Mouse (Mus musculus) kidney, embryonic 14.5 days (tissue): ENCODE results near the gene Rfxank. TPM values are rescaled to one million over a fixed set of nuclear protein-coding genes. Genes with fewer than 3 reads are reported as not detected.

Experiments used
- ATAC-seq: fragments of 200-750 bp; cut with Nextera tagmentation; 2 replicates; pipeline ENCODE4 v1.8.0; 2017; ENCODE audit warnings: moderate number of reproducible peaks, mild to moderate bottlenecking, moderate TSS enrichment, moderate library complexity; ENCODE audit not compliant: low FRiP score, low TSS enrichment
- H3K27ac ChIP-seq: fragments of 300-500 bp; sonication (generic); 2 replicates; pipeline ENCODE4 v1.5.1; 2014; ENCODE audit warnings: low read depth, mild to moderate bottlenecking, low read length, moderate library complexity, mixed read lengths
- H3K27me3 ChIP-seq: fragments of 300-500 bp; sonication (generic); 2 replicates; pipeline ENCODE4 v1.6.1; 2014; ENCODE audit warnings: mild to moderate bottlenecking, low read length; ENCODE audit not compliant: control insufficient read depth, insufficient read depth
- H3K36me3 ChIP-seq: fragments of 300-500 bp; sonication (generic); 2 replicates; pipeline ENCODE4 v1.6.1; 2014; ENCODE audit warnings: low read length, mixed read lengths; ENCODE audit not compliant: control insufficient read depth, insufficient read depth
- H3K4me1 ChIP-seq: fragments of 300-500 bp; sonication (generic); 2 replicates; pipeline ENCODE4 v1.6.1; 2014; ENCODE audit warnings: low read length, mixed read lengths; ENCODE audit not compliant: control insufficient read depth, insufficient read depth
- H3K4me2 ChIP-seq: fragments of 300-500 bp; sonication (generic); replicated peaks from 2 replicates; pipeline ENCODE4 v1.6.1; 2014; ENCODE audit warnings: low read depth, mild to moderate bottlenecking, low read length
- H3K4me3 ChIP-seq: fragments of 300-500 bp; sonication (generic); 2 replicates; pipeline ENCODE4 v1.5.1; 2014; ENCODE audit warnings: mild to moderate bottlenecking, low read length
- H3K9ac ChIP-seq: fragments of 300-500 bp; sonication (generic); 2 replicates; pipeline ENCODE4 v1.6.1; 2014; ENCODE audit warnings: low read depth, mild to moderate bottlenecking, low read length, moderate library complexity
- H3K9me3 ChIP-seq: fragments of 300-500 bp; sonication (generic); 2 replicates; pipeline ENCODE4 v1.6.1; 2016; ENCODE audit warnings: low read length; ENCODE audit not compliant: control insufficient read depth
- WGBS: fragments of 180-500 bp; shearing (Covaris S2); extraction: QIAGEN DNeasy Blood & Tissue Kit; methylation state at CpG from one replicate; pipeline ENCODE4 v1.1.7; 2014; 5-methylcytosine and 5-hydroxymethylcytosine counted together
- polyA plus RNA-seq: library from polyadenylated mRNA; unstranded; fragments of >200 nt; fragmentation: Nextera tagmentation; extraction: Ambion mirVana; gene quantifications from 2 replicates; pipeline ENCODE4 v1.2.1, GENCODE M21; 2014

Gene Rfxank
- polyA plus RNA-seq, 1 experiment from 2014 or later: 18.6 TPM

DNA sequence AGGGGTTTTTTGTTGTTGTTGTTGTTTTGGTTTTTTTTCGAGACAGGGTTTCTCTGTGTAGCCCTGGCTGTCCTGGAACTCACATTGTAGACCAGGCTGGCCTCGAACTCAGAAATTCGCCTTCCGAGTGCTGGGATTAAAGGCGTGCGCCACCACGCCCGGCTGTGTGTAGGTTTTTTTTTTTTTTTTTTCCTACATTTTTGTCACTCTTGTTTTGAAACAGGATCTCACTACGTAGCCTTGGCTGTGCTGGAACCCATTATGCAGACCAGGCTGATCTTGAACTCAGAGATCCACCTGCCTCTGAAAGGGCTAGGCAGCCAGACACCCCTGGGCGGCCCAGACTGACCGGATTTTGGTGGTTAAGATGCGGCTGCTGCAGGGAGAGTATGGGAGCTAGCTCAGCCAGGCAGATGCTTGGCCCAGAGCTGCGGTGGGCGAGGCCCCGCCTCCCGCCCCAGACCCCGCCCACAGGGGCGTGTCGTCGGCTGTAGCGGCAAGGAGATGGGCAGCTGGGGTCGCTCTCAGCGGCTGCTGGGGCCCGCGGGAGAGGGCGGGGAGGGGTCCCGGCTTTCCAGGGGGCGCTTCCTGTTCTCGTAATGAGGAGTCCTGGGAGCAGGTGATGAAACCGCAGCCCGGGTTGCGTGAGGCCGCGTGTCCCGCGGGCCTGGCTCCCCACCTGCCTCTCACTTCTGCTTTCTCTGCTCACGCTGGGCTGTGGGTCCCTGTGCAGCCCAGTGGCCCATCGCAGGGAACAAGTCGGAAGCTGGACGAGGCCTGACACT lies 19.3 kb upstream of the Rfxank start:
- H3K27ac ChIP-seq: no peak overlapping the region

DNA sequence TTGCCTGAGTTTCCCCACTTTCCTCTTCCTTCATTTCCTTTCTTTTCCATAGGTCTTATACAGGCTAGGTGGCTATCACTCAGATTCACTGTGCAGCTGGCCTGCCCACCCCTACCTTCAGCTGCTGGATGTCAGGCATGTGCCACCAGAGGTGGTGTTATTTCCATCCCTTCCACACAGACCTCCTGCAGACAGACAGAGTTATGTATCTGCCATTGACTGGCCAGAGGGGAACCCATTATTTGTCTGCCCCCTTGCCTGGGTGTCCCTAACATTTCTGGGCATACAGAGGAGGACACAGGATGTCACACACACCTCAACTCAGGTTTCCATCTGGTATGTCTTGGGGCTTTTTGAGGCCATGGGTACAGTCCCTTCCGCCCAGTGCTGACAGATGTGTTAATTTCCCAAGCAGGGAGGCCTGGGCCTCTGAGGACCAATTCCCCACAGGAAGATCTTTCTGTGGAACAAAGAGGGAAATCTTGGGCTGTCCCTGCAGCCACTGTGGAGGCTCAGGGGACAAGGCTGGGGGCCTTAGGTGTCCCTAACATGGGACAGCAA lies 18.4 kb upstream of the Rfxank start:
- 92% methylated on average over 1 of the region's 1 CpGs for WGBS
- ATAC-seq: no peak
- no peak overlapping the region for H3K27ac ChIP-seq
- H3K9me3 ChIP-seq: no peaks in the 10 kb centered on the region
- no peak overlapping the region for H3K9ac ChIP-seq
- no peaks in the 10 kb centered on the region for H3K27me3 ChIP-seq
- H3K4me3 ChIP-seq: no peak overlapping the region
- no peaks in the 10 kb centered on the region for H3K36me3 ChIP-seq
- H3K4me2 ChIP-seq: no peak overlapping the region
- no peaks in the 10 kb centered on the region for H3K4me1 ChIP-seq

More for the DNA sequence above, 19.3 kb upstream of the Rfxank start:
- Histone ChIP-seq H3K9ac (peak overlapping the region; percentile 32), H3K4me2 (peak overlapping the region; percentile 52), H3K4me3 (peak overlapping the region; percentile 35), H3K36me3 (no peaks in the 10 kb centered on the region), H3K27me3 (no peaks in the 10 kb centered on the region), H3K9me3 (no peaks in the 10 kb centered on the region), H3K4me1 (no peaks in the 10 kb centered on the region)
- peak; percentile 92 for ATAC-seq
- 16% methylated on average over 33 of the region's 40 CpGs for WGBS

DNA sequence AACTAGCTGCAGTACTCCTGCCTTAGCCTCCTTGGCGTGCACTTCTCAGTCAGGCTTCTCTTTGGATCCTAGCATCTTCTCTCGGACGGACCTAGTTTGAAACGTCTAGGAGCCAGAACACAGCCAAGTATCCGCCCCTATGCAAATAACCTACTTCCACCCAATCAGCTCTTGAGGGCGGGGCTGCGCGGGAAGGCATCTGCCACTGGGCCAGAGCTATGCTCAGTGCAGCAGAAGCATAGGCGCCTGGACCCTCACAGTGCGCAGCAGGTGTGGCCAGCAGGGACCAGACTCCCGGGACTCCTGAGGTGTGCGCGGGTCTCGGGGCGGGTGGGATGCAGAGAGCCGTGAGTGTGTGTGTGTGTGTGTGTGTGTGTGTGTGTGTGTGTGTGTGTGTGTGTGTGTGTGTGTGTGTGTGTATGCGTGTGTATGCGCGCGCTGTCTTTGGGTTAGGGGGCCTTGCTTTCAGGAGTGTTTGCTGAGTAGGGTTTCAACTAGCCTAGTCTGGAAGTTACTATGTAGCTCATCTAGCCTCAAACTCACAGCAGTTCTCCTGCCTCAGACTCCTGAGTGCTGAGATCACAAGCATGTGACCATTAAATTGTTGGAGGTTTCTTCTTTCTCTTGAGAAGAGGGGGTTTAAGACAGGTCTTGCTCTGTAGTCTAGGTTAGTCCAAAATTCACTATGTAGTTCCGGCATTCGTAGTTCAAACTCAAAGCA lies 13.7 kb upstream of the Rfxank start:
- ATAC-seq: peak; percentile 95
- Histone ChIP-seq H3K36me3 (no peaks in the 10 kb centered on the region), H3K27me3 (no peaks in the 10 kb centered on the region), H3K9ac (no peak overlapping the region), H3K4me3 (no peak overlapping the region), H3K9me3 (no peaks in the 10 kb centered on the region), H3K27ac (no peak overlapping the region), H3K4me1 (peaks cover 4% of the 10 kb centered on the region; the same call in 1 of the 2 replicates), H3K4me2 (no peak overlapping the region; the same call in 1 of the 2 replicates)
- WGBS: 13% methylated on average over 22 of the region's 22 CpGs

DNA sequence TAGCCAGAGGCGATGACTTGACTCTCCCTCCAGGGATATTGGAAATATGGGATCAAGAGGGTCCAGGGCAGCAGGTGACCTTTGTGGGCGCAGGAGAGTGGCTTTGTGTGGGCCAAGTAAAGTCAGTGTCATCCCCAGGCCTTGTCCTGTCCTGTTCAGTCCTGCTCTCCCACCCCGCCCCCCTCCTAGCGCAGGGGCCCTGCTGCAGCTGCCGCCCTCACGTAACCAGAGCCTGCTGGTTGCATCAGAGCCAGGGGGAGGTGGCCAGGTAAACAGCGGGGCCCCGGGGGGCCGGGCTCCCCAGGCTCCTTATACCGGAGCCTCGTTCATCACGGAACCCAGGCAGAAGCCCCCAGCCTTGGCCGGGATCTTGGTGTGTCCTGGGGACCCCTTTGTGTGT lies 11.2 kb upstream of the Rfxank start:
- no peak overlapping the region for H3K4me3 ChIP-seq
- H3K4me1 ChIP-seq: peaks cover 4% of the 10 kb centered on the region; the same call in 1 of the 2 replicates
- peaks cover 17% of the 10 kb centered on the region for H3K36me3 ChIP-seq
- H3K27me3 ChIP-seq: no peaks in the 10 kb centered on the region
- no peak overlapping the region for H3K27ac ChIP-seq
- no peaks in the 10 kb centered on the region for H3K9me3 ChIP-seq
- ATAC-seq: peak; percentile 34
- no peak overlapping the region for H3K4me2 ChIP-seq
- 12% methylated on average over 13 of the region's 13 CpGs for WGBS
- no peak overlapping the region for H3K9ac ChIP-seq

DNA sequence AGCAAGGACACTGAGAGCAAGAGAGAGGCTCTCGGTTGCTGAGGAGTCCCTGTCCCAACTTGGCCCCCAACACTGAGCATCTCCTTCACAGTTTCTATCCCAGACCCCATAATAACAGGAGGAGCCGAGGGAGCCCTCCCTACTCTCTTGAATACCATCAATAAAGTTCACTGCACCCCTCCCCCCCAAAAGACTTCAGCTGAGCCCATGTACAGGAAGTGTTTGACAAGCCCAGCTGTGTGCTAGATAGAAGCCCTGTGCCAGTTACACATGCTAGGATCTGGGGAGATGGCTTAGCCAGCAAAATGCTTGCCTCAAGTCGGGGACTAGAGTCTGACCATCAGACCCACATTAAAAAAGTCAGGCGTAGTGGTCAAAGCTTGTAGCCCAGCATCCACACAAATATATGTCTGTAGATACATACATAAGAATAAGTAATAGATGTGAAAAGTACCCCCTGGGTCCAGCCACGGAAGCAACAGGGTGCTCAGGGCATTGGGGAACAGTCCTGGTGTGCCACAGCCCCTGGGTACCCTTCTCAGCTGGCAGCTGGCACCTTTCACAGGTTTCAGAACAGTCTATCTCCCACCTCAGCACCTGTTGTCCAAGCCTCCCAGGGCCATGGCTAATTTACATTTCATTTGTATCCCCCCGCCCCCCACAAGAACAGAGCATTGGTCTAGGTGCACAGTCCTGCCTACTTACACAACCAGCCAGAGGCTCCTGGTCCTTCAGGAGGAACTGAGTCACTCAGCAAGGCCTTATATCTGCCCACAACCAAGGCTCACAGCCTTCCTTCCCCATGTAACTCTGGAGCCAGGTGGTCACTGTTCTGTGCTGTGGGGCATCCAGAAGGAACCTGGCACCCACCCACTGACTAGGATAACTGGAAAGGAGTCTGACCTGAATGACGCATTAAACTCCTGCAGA lies 9.0 kb upstream of the Rfxank start:
- peaks cover 4% of the 10 kb centered on the region; the same call in 1 of the 2 replicates for H3K4me1 ChIP-seq
- peaks cover 29% of the 10 kb centered on the region for H3K36me3 ChIP-seq
- no peak overlapping the region for H3K27ac ChIP-seq
- 80% methylated on average over 7 of the region's 7 CpGs for WGBS
- H3K4me3 ChIP-seq: no peak overlapping the region
- no peaks in the 10 kb centered on the region for H3K27me3 ChIP-seq
- ATAC-seq: no peak
- H3K9me3 ChIP-seq: no peaks in the 10 kb centered on the region
- H3K9ac ChIP-seq: no peak overlapping the region
- H3K4me2 ChIP-seq: no peak overlapping the region

DNA sequence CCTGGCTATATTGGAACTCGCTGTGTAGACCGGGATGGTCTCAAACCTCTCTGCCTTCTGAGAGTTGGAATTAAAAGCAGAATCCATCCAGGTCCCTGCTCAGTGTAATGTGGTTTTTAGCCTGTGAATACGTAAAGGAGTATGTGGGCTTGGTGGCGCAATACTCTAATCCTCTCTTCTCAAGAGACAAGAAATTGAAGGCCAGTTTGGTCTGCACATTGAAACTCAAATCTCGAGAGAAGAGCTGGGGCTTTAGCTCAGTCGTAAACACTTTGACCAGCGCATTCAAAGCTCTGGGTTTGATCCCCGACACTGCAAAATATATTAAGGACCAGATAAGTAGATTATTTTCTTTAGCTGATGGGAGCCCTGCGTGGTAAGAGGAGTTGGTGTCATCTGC lies 1.0 kb upstream of the Rfxank start:
- Histone ChIP-seq H3K9me3 (no peaks in the 10 kb centered on the region), H3K27ac (peak overlapping the region; percentile 62; the same call in 1 of the 2 replicates), H3K4me1 (peaks cover 18% of the 10 kb centered on the region), H3K4me3 (peak overlapping the region; percentile 87), H3K36me3 (peaks cover 32% of the 10 kb centered on the region), H3K9ac (peak overlapping the region; percentile 70), H3K4me2 (peak overlapping the region; percentile 71), H3K27me3 (no peaks in the 10 kb centered on the region)
- 5% methylated on average over 9 of the region's 9 CpGs for WGBS
- ATAC-seq: no peak

DNA sequence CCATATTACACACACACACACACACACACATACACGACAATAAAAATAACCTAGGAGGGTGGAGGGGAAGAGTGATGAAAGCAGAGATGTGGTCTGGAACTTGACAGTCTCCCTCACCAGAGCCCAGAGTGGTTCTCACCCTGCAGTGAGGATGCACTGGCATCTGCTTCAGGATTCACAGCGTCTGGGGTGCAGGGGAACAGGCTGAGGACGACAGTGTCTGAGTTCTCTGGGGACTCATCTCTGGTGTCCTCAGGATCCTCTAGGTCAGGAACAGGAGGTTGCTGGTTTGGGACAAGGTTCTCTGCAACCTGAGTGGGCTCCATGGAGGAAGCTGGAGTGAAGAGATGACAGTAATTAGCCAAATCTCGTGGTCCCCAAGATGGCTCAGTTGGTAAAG lies 1.1 kb downstream of the Rfxank start:
- no peak for ATAC-seq
- WGBS: 86% methylated on average over 4 of the region's 4 CpGs
- peaks cover 37% of the 10 kb centered on the region for H3K36me3 ChIP-seq
- peak overlapping the region; percentile 87 for H3K4me3 ChIP-seq
- H3K9me3 ChIP-seq: no peaks in the 10 kb centered on the region
- H3K4me2 ChIP-seq: peak overlapping the region; percentile 66
- 0 out of 2 replicates have a peak overlapping the region, but pooled peaks have one; percentile 71 for H3K9ac ChIP-seq
- no peak overlapping the region for H3K27ac ChIP-seq
- peaks cover 18% of the 10 kb centered on the region for H3K4me1 ChIP-seq
- no peaks in the 10 kb centered on the region for H3K27me3 ChIP-seq

DNA sequence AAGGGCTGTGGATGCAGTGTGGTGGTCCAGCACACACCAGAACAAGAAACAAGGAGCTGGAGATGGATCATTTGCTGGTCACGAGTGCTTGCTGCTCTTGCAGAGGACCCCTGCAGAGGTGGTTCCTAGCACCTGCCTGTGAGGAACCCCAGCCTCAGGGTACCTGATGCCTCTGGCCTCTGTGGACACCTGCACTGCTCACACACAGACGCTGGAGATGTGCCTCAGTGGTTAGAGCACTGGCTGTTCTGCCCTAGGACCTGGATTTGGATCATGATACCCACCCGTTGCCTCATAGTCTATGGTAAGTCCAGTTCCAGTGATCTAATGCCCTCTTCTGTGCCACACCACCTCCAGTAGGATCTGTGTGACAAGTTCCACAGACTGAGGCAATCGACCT lies 2.4 kb downstream of the Rfxank start:
- WGBS: 83% methylated on average over 4 of the region's 4 CpGs
- peaks cover 23% of the 10 kb centered on the region for H3K4me1 ChIP-seq
- no peak overlapping the region for H3K27ac ChIP-seq
- ATAC-seq: no peak
- H3K4me2 ChIP-seq: no peak overlapping the region
- no peaks in the 10 kb centered on the region for H3K9me3 ChIP-seq
- no peak overlapping the region for H3K4me3 ChIP-seq
- H3K36me3 ChIP-seq: peaks cover 37% of the 10 kb centered on the region
- no peak overlapping the region for H3K9ac ChIP-seq
- H3K27me3 ChIP-seq: no peaks in the 10 kb centered on the region
